Mouse (Mus musculus) megakaryocyte, embryonic 14.5 days (primary cell): ENCODE data around the gene Zdhhc14.

Source experiments
- FLI1 ChIP-seq: IDR thresholded peaks from 2 replicates; pipeline ENCODE4 v1.6.1; 2012; ENCODE audit warnings: low read length, inconsistent platforms, mixed read lengths
- GATA1 ChIP-seq: IDR thresholded peaks from 3 replicates; pipeline ENCODE4 v1.6.1; 2012; ENCODE audit warnings: mixed read lengths, low read length, inconsistent platforms, borderline replicate concordance

GRCm38 (mm10) chr17:5688222-5688621, 195.9 kb downstream of the Zdhhc14 start:
- TF ChIP-seq GATA1 (no peak), FLI1 (no peak)
